Mouse (Mus musculus) liver, adult 2 months (tissue): ENCODE data around the gene Psors1c2.

Experiments used
- CTCF ChIP-seq: fragments of 200-500 bp; IDR thresholded peaks from 2 replicates; pipeline ENCODE4 v1.5.1; 2011; ENCODE audit warnings: low read depth, low read length, control low read depth
- POLR2A ChIP-seq: fragments of 200-500 bp; IDR thresholded peaks from 2 replicates; pipeline ENCODE4 v1.6.1; 2011; ENCODE audit warnings: low read length, control low read depth; ENCODE audit not compliant: insufficient read depth; ENCODE audit errors: extremely low read depth

- no peak for TF ChIP-seq CTCF
- TF ChIP-seq POLR2A = no peak
These were observed 47.3 kb upstream of the Psors1c2 start for GRCm38 (mm10) chr17:35485702-35486101.
